ENCODE assay signal across 34 mouse cellular contexts in genomic region chr13:112635174-112635837, GRCm38 (mm10). TPM values are rescaled to one million over a fixed set of nuclear protein-coding genes. Genes with fewer than 3 reads are reported as not detected.
DNase-seq lines count a peak whose midpoint lies in the region; ATAC-seq and TF ChIP-seq lines count a peak whose summit lies in the region.
"Had no signal": no experiment of that assay in that cellular context is flagged by ENCODE, and none has a peak within 500 bp of the region (broad histone marks: within the 10 kb centered on the region; RNA-seq: fewer than 3 reads in every experiment).

No protein-coding gene starts in this region.

- peak overlapping the region; percentile 89 for H3K27ac ChIP-seq in MEL (ENCODE audit: control insufficient read depth, low read depth, low read length)
- H3K27ac ChIP-seq in liver, embryonic 13.5 days = no peak overlapping the region
- H3K27ac ChIP-seq: embryonic facial prominence, embryonic 10.5 days; embryonic facial prominence, embryonic 15.5 days; forebrain, embryonic 12.5 days; hindbrain, embryonic 13.5 days; limb, embryonic 12.5 days; neural tube, embryonic 12.5 days had no signal

- no peaks in the 10 kb centered on the region for H3K9me3 ChIP-seq in MEL (replicated peaks; ENCODE audit: insufficient read depth, low read length)
- H3K9me3 ChIP-seq in liver, embryonic 13.5 days (replicated peaks) = no peaks in the 10 kb centered on the region
- H3K9me3 ChIP-seq: embryonic facial prominence, embryonic 10.5 days; embryonic facial prominence, embryonic 15.5 days; forebrain, embryonic 12.5 days; G1E; hindbrain, embryonic 13.5 days; limb, embryonic 12.5 days; neural tube, embryonic 12.5 days had no signal

- TF ChIP-seq CTCF in MEL (IDR thresholded peaks at IDR 0.05 in 2 of 3, conservative IDR thresholded peaks at IDR 0.05 in 1 of 3; ENCODE audit: control insufficient read depth in 1 of 3, insufficient read depth in 1 of 3, low read depth in 2 of 3, low read length in 3 of 3, poor library complexity in 1 of 3, severe bottlenecking in 1 of 3) = no peak

- H3K27me3 ChIP-seq in MEL (ENCODE audit: control insufficient read depth in 1 of 2, insufficient read depth in 2 of 2, low read length in 2 of 2) = no peaks in the 10 kb centered on the region
- H3K27me3 ChIP-seq in liver, embryonic 13.5 days = no peaks in the 10 kb centered on the region
- H3K27me3 ChIP-seq: embryonic facial prominence, embryonic 15.5 days; forebrain, embryonic 12.5 days; limb, embryonic 12.5 days; neural tube, embryonic 12.5 days had no signal

- peak; percentile 41 to 50 for TF ChIP-seq EP300 in MEL (IDR thresholded peaks at IDR 0.05; ENCODE audit: low read depth in 1 of 2, low read length in 2 of 2)

- H3K79me2 ChIP-seq in MEL (ENCODE audit: control insufficient read depth, insufficient read depth, low read length, poor library complexity) = no peaks in the 10 kb centered on the region

- ATAC-seq in liver, embryonic 13.5 days (ENCODE audit: low read depth) = peak; percentile 65
- peak; percentile 47 for ATAC-seq in megakaryocyte progenitor cell, adult 5-6 weeks (replicated peaks; ENCODE audit: poor library complexity)
- ATAC-seq: intestine, postnatal 0 days; midbrain, embryonic 16.5 days had no signal

- peak overlapping the region; percentile 11; the same call in 1 of the 2 replicates for H3K4me2 ChIP-seq in liver, embryonic 13.5 days
- H3K4me2 ChIP-seq: embryonic facial prominence, embryonic 15.5 days; forebrain, embryonic 12.5 days; heart, embryonic 11.5 days; hindbrain, embryonic 13.5 days; limb, embryonic 12.5 days; midbrain, embryonic 11.5 days; neural tube, embryonic 12.5 days had no signal

- peaks cover 13 to 18% of the 10 kb centered on the region in 2 experiments for H3K4me1 ChIP-seq in MEL (ENCODE audit: control insufficient read depth in 1 of 2, insufficient read depth in 2 of 2, low read length in 2 of 2)
- H3K4me1 ChIP-seq in liver, embryonic 13.5 days (replicated peaks) = peaks cover 21% of the 10 kb centered on the region
- H3K4me1 ChIP-seq: embryonic facial prominence, embryonic 10.5 days; embryonic facial prominence, embryonic 15.5 days; forebrain, embryonic 12.5 days; hindbrain, embryonic 13.5 days; limb, embryonic 12.5 days; neural tube, embryonic 12.5 days had no signal

- no peak for TF ChIP-seq RAD21 in MEL (IDR thresholded peaks at IDR 0.05; ENCODE audit: low read depth, low read length)

- TF ChIP-seq POLR2A in MEL (IDR thresholded peaks at IDR 0.05; ENCODE audit: control insufficient read depth in 1 of 2, insufficient read depth in 1 of 2, low read depth in 1 of 2, low read length in 2 of 2, poor library complexity in 1 of 2) = peak in 1 of 2 experiments; percentile 56; a peak in 2 of 4 replicates

- 32% methylated on average over 7 of the region's 7 CpGs for WGBS in liver, embryonic 13.5 days (ENCODE audit: insufficient replicate concordance)

- H3K4me3 ChIP-seq in MEL (ENCODE audit: control insufficient read depth in 1 of 2, insufficient read depth in 1 of 2, low read depth in 2 of 2, low read length in 2 of 2) = peak overlapping the region; percentile 43 to 57
- no peak overlapping the region for H3K4me3 ChIP-seq in liver, embryonic 13.5 days (replicated peaks)
- H3K4me3 ChIP-seq: embryonic facial prominence, embryonic 10.5 days; embryonic facial prominence, embryonic 15.5 days; forebrain, embryonic 12.5 days; hindbrain, embryonic 13.5 days; limb, embryonic 12.5 days; myocyte; neural tube, embryonic 12.5 days had no signal

- H3K36me3 ChIP-seq in MEL (ENCODE audit: control insufficient read depth in 1 of 2, insufficient read depth in 2 of 2, low read length in 2 of 2) = peaks cover 0 to 10% of the 10 kb centered on the region in 2 experiments; a peak in 2 of 4 replicates
- no peaks in the 10 kb centered on the region for H3K36me3 ChIP-seq in liver, embryonic 13.5 days
- H3K36me3 ChIP-seq: embryonic facial prominence, embryonic 10.5 days; embryonic facial prominence, embryonic 15.5 days; forebrain, embryonic 12.5 days; G1E; hindbrain, embryonic 13.5 days; limb, embryonic 12.5 days; neural tube, embryonic 12.5 days had no signal

- H3K9ac ChIP-seq in MEL (ENCODE audit: control insufficient read depth, low read depth, low read length, poor library complexity, severe bottlenecking) = peak overlapping the region; percentile 69
- no peak overlapping the region for H3K9ac ChIP-seq in liver, embryonic 13.5 days
- H3K9ac ChIP-seq: embryonic facial prominence, embryonic 15.5 days; forebrain, embryonic 12.5 days; hindbrain, embryonic 13.5 days; limb, embryonic 12.5 days; neural tube, embryonic 12.5 days had no signal

- DNase-seq in A20 (ENCODE audit: low read depth, low spot score) (peak; percentile 17), MEL (ENCODE audit: low read depth, low spot score) (peak; percentile 84)
- no peak for DNase-seq in liver, embryonic 13.5 days
- DNase-seq in frontal cortex, postnatal 10 days (ENCODE audit: low spot score in 2 of 2) = no peak
- DNase-seq in embryo, embryonic 11 days = no peak
- DNase-seq in adrenal gland, adult 2 months = no peak
- DNase-seq: adrenal gland, postnatal 25 days; cerebellum, adult 11-12 months; cerebellum, adult 9-11 months; gastrocnemius, postnatal 14 days; heart, adult 11 months; heart, postnatal 36 days; kidney, adult 9 months; kidney, postnatal 10 days; layer of hippocampus, adult 9-11 months; lung, adult 18-20 months; lung, postnatal 10 days; right cerebral cortex, adult 18-20 months; right cerebral cortex, postnatal 4 days; thymus, adult 2 months; thymus, postnatal 4 days had no signal

TF ChIP-seq in MEL, 35 proteins besides CTCF, POLR2A, EP300 and RAD21:
- TF ChIP-seq TBP (IDR thresholded peaks at IDR 0.05; ENCODE audit: low read depth, low read length) = 0 out of 2 replicates have a peak, but pooled peaks have one; percentile 40
- 0 out of 2 replicates have a peak, but pooled peaks have one; percentile 22 for TF ChIP-seq RCOR1 (IDR thresholded peaks at IDR 0.05; ENCODE audit: low read depth, low read length)
- peak; percentile 46; the same call in 1 of the 2 replicates for TF ChIP-seq NRF1 (IDR thresholded peaks at IDR 0.05; ENCODE audit: insufficient read depth, low read depth, low read length, poor library complexity, severe bottlenecking)
- TF ChIP-seq ZMIZ1 (IDR thresholded peaks at IDR 0.05; ENCODE audit: low read depth, low read length) = 0 out of 2 replicates have a peak, but pooled peaks have one; percentile 19
- TF ChIP-seq ETS1 (IDR thresholded peaks at IDR 0.05; ENCODE audit: low read depth, low read length) = 0 out of 2 replicates have a peak, but pooled peaks have one; percentile 8
- 0 out of 2 replicates have a peak, but pooled peaks have one; percentile 11 for TF ChIP-seq TCF12 (IDR thresholded peaks at IDR 0.05; ENCODE audit: low read depth, low read length)
- no peak for TF ChIP-seq MYB (IDR thresholded peaks at IDR 0.05; ENCODE audit: low read depth, low read length)
- peak; percentile 57 for TF ChIP-seq GATA1 (IDR thresholded peaks at IDR 0.05; ENCODE audit: low read depth, low read length)
- TF ChIP-seq MYC (IDR thresholded peaks at IDR 0.05; ENCODE audit: low read depth, low read length) = peak; percentile 76; the same call in 1 of the 2 replicates
- TF ChIP-seq MAFK (IDR thresholded peaks at IDR 0.05; ENCODE audit: borderline replicate concordance, low read depth, low read length) = no peak
- no peak for TF ChIP-seq KAT2A (conservative IDR thresholded peaks at IDR 0.05; ENCODE audit: low read depth, low read length)
- peak; percentile 85 for TF ChIP-seq MAX (IDR thresholded peaks at IDR 0.05; ENCODE audit: low read length)
- TF ChIP-seq NELFE (IDR thresholded peaks at IDR 0.05; ENCODE audit: low read depth, low read length) = peak; percentile 57
- TF ChIP-seq MAZ (IDR thresholded peaks at IDR 0.05; ENCODE audit: low read depth, low read length) = no peak; the same call in 1 of the 2 replicates
- peak; percentile 58 for TF ChIP-seq MXI1 (IDR thresholded peaks at IDR 0.05; ENCODE audit: low read depth, low read length)
- no peak for TF ChIP-seq POLR2AphosphoS2 (IDR thresholded peaks at IDR 0.05; ENCODE audit: low read length)
- TF ChIP-seq SIN3A (IDR thresholded peaks at IDR 0.05; ENCODE audit: low read length) = peak; percentile 71
- peak; percentile 78 for TF ChIP-seq ELF1 (IDR thresholded peaks at IDR 0.05; ENCODE audit: low read depth, low read length)

RNA-seq across cellular contexts. Expression of gene Ddx4, which starts 17.0 kb away (rescaled TPM):
- total RNA-seq in MEL (2012; rRNA removed) = 0.95 and 1.3 TPM in 2 replicates
- polyA plus RNA-seq in MEL (2012; ENCODE audit: insufficient read depth in 1 of 2, insufficient read length in 2 of 2, low read depth in 1 of 2, low replicate concordance in 2 of 2, missing spikeins in 1 of 2) = under 1 TPM in 1 of 2 experiments, not detected in 1; 0.31 TPM
- 0.20 and 0.27 TPM in 2 replicates for polyA plus RNA-seq in liver, embryonic 13.5 days (2015; fragmentation: Nextera tagmentation; extraction: Ambion mirVana)
- total RNA-seq in megakaryocyte progenitor cell, adult 5-6 weeks (2015) = 0.17 and 1.4 TPM in 2 replicates
- 0.54 and 1.1 TPM in 2 replicates for total RNA-seq in megakaryocyte progenitor cell, adult 5-6 weeks (2017)
- total RNA-seq in adrenal gland, adult 2 months (2021) = under 1 TPM; 0.24 to 0.66 TPM
- polyA plus RNA-seq in adrenal gland, adult 2 months (2012; rRNA removed) = 0.06 TPM in 2 replicates
- total RNA-seq: gastrocnemius, postnatal 14 days had no signal
- polyA plus RNA-seq: G1E, myocyte had no signal

RNA-seq across cellular contexts. Expression of gene Slc38a9, which starts 25.2 kb away (rescaled TPM):
- total RNA-seq in MEL (2012; rRNA removed) = 11.9 and 14.1 TPM in 2 replicates
- 10 to 100 TPM in 1 of 2 experiments, not detected in 1; 10.8 TPM for polyA plus RNA-seq in MEL (2012; ENCODE audit: insufficient read depth in 1 of 2, insufficient read length in 2 of 2, low read depth in 1 of 2, low replicate concordance in 2 of 2, missing spikeins in 1 of 2)
- polyA plus RNA-seq in liver, embryonic 13.5 days (2015; fragmentation: Nextera tagmentation; extraction: Ambion mirVana) = 10.3 and 10.9 TPM in 2 replicates
- 20.0 and 24.2 TPM in 2 replicates for total RNA-seq in megakaryocyte progenitor cell, adult 5-6 weeks (2015)
- total RNA-seq in megakaryocyte progenitor cell, adult 5-6 weeks (2017) = 11.1 and 17.8 TPM in 2 replicates
- 10 to 100 TPM; 18.6 to 21.3 TPM for total RNA-seq in adrenal gland, adult 2 months (2021)
- polyA plus RNA-seq in adrenal gland, adult 2 months (2012; rRNA removed) = 8.7 and 13.2 TPM in 2 replicates

RNA-seq across cellular contexts. Expression of gene Il31ra, which starts 41.1 kb away (rescaled TPM):
- total RNA-seq in MEL (2012; rRNA removed) = 2.1 and 2.2 TPM in 2 replicates
- polyA plus RNA-seq in MEL (2012; ENCODE audit: insufficient read depth in 1 of 2, insufficient read length in 2 of 2, low read depth in 1 of 2, low replicate concordance in 2 of 2, missing spikeins in 1 of 2) = 1 to 10 TPM in 1 of 2 experiments, not detected in 1; 2.1 TPM
- polyA plus RNA-seq in liver, embryonic 13.5 days (2015; fragmentation: Nextera tagmentation; extraction: Ambion mirVana) = 0.06 and 0.12 TPM in 2 replicates
- total RNA-seq in megakaryocyte progenitor cell, adult 5-6 weeks (2015) = 5.4 and 6.2 TPM in 2 replicates
- total RNA-seq in megakaryocyte progenitor cell, adult 5-6 weeks (2017) = 4.9 and 8.4 TPM in 2 replicates
- total RNA-seq in adrenal gland, adult 2 months (2021) = under 1 TPM; 0.32 to 0.38 TPM
- polyA plus RNA-seq in adrenal gland, adult 2 months (2012; rRNA removed) = 0.03 and 0.11 TPM in 2 replicates
- total RNA-seq: heart, postnatal 36 days had no signal
- polyA plus RNA-seq: embryonic facial prominence, embryonic 10.5 days; G1E; limb, embryonic 12.5 days; midbrain, embryonic 11.5 days; myocyte had no signal

Comparison
In these comparisons a context has a peak if more than half of its experiments do, and no peak if none do; other contexts are left out.
1. DNase-seq: peak in A20 (single experiment) and MEL (single experiment); none in liver, embryonic 13.5 days (single experiment), frontal cortex, postnatal 10 days (0 of 2), embryo, embryonic 11 days (single experiment) and adrenal gland, adult 2 months (single experiment).